Mouse (Mus musculus) heart, embryonic 14.5 days (tissue): ENCODE results near the gene Eps15l1. TPM values are rescaled to one million over a fixed set of nuclear protein-coding genes. Genes with fewer than 3 reads are reported as not detected.
A peak's percentile ranks its signal among the peaks of the same experiment; 100 is the strongest.

ENCODE experiments used
- ATAC-seq: fragments of 200-750 bp; cut with Nextera tagmentation; 2 replicates; pipeline ENCODE4 v1.8.0; 2017; ENCODE audit warnings: low read depth, moderate TSS enrichment; ENCODE audit not compliant: insufficient number of reproducible peaks, insufficient read depth, low FRiP score
- H3K27ac ChIP-seq, 2 experiments: fragments of 200-500 bp in 1 of 2; fragments of 300-500 bp in 1 of 2; sonication (generic) in 1 of 2; replicated peaks in 1 of 2; 2 replicates each; pipeline ENCODE4 v1.5.1; 2012 to 2014; ENCODE audit warnings: low read depth in 2 of 2, low read length in 2 of 2, control low read depth in 1 of 2, mild to moderate bottlenecking in 1 of 2, mixed read lengths in 1 of 2; ENCODE audit not compliant: control insufficient read depth in 1 of 2, insufficient read depth in 1 of 2
- H3K27me3 ChIP-seq: fragments of 300-500 bp; sonication (generic); 2 replicates; pipeline ENCODE4 v1.6.1; 2014; ENCODE audit warnings: mild to moderate bottlenecking, low read length, control low read depth; ENCODE audit not compliant: control insufficient read depth, insufficient read depth
- H3K36me3 ChIP-seq: fragments of 300-500 bp; sonication (generic); 2 replicates; pipeline ENCODE4 v1.6.1; 2014; ENCODE audit warnings: mild to moderate bottlenecking, control low read depth, low read length, mixed read lengths; ENCODE audit not compliant: control insufficient read depth, insufficient read depth
- H3K4me1 ChIP-seq, 2 experiments: fragments of 200-500 bp in 1 of 2; fragments of 300-500 bp in 1 of 2; sonication (generic) in 1 of 2; 2 replicates each; pipeline ENCODE4 v1.6.1; 2012 to 2014; ENCODE audit warnings: low read length in 2 of 2, control low read depth in 1 of 2, mixed read lengths in 1 of 2; ENCODE audit not compliant: control insufficient read depth in 2 of 2, insufficient read depth in 2 of 2
- H3K4me2 ChIP-seq: fragments of 300-500 bp; sonication (generic); 2 replicates; pipeline ENCODE4 v1.6.1; 2014; ENCODE audit warnings: mild to moderate bottlenecking, low read length
- H3K4me3 ChIP-seq, 2 experiments: fragments of 200-500 bp in 1 of 2; fragments of 300-500 bp in 1 of 2; sonication (generic) in 1 of 2; 2 replicates each; pipeline ENCODE4 v1.5.1; 2012 to 2014; ENCODE audit warnings: low read length in 2 of 2, mild to moderate bottlenecking in 2 of 2, control low read depth in 1 of 2, low read depth in 1 of 2, moderate library complexity in 1 of 2; ENCODE audit not compliant: control insufficient read depth in 1 of 2, insufficient read depth in 1 of 2
- H3K9ac ChIP-seq: fragments of 300-500 bp; sonication (generic); 2 replicates; pipeline ENCODE4 v1.6.1; 2014; ENCODE audit warnings: mild to moderate bottlenecking, low read length
- H3K9me3 ChIP-seq: fragments of 300-500 bp; sonication (generic); 2 replicates; pipeline ENCODE4 v1.6.1; 2016; ENCODE audit warnings: low read length, control low read depth; ENCODE audit not compliant: control insufficient read depth
- WGBS: fragments of 180-500 bp; shearing (Covaris S2); extraction: QIAGEN DNeasy Blood & Tissue Kit; methylation state at CpG from one replicate; pipeline ENCODE4 v1.1.7; 2014; 5-methylcytosine and 5-hydroxymethylcytosine counted together
- polyA plus RNA-seq: library from polyadenylated mRNA; unstranded; fragments of >200 nt; fragmentation: Nextera tagmentation; extraction: Ambion mirVana; gene quantifications from 2 replicates; pipeline ENCODE4 v1.2.1, GENCODE M21; 2014

Gene Eps15l1
- polyA plus RNA-seq, 1 experiment from 2014 or later = 39.4 TPM

- no peak overlapping the region for H3K4me2 ChIP-seq
- WGBS = 89% methylated on average over 5 of the region's 5 CpGs
- ATAC-seq = no peak
- H3K27me3 ChIP-seq = no peaks in the 10 kb centered on the region
- no peaks in the 10 kb centered on the region for H3K4me1 ChIP-seq
- peaks cover 89% of the 10 kb centered on the region for H3K36me3 ChIP-seq
- no peak overlapping the region for H3K4me3 ChIP-seq
- H3K27ac ChIP-seq = no peak overlapping the region
- no peaks in the 10 kb centered on the region for H3K9me3 ChIP-seq
- no peak overlapping the region for H3K9ac ChIP-seq
Measured at GRCm38 (mm10) chr8:72342556-72343300, 78.5 kb downstream of the Eps15l1 start.

- no peak overlapping the region for H3K9ac ChIP-seq
- H3K36me3 ChIP-seq = peaks cover 63% of the 10 kb centered on the region
- no peaks in the 10 kb centered on the region for H3K27me3 ChIP-seq
- H3K9me3 ChIP-seq = no peaks in the 10 kb centered on the region
- no peak overlapping the region for H3K27ac ChIP-seq
- no peak overlapping the region for H3K4me2 ChIP-seq
- no peaks in the 10 kb centered on the region for H3K4me1 ChIP-seq
- no peak overlapping the region for H3K4me3 ChIP-seq
- ATAC-seq = no peak
Measured at GRCm38 (mm10) chr8:72337034-72337433, 84.2 kb downstream of the Eps15l1 start.

GRCm38 (mm10) chr8:72336273-72336672 is 85.0 kb downstream of the Eps15l1 start:
- ATAC-seq = no peak
- WGBS = 74% methylated on average over 2 of the region's 2 CpGs
- Histone ChIP-seq H3K4me2 (no peak overlapping the region), H3K4me3 (no peak overlapping the region), H3K27me3 (no peaks in the 10 kb centered on the region), H3K27ac (no peak overlapping the region), H3K4me1 (peaks cover 3% of the 10 kb centered on the region in 2 experiments; a peak in 3 of 4 replicates), H3K9ac (no peak overlapping the region), H3K9me3 (no peaks in the 10 kb centered on the region), H3K36me3 (peaks cover 56% of the 10 kb centered on the region)

- Histone ChIP-seq H3K9me3 (no peaks in the 10 kb centered on the region), H3K36me3 (peaks cover 35% of the 10 kb centered on the region), H3K4me2 (no peak overlapping the region), H3K27me3 (no peaks in the 10 kb centered on the region), H3K4me1 (peaks cover 3% of the 10 kb centered on the region in 2 experiments; a peak in 3 of 4 replicates), H3K27ac (no peak overlapping the region), H3K4me3 (no peak overlapping the region), H3K9ac (no peak overlapping the region)
- 70% methylated on average over 4 of the region's 4 CpGs for WGBS
- ATAC-seq = no peak
Measured at GRCm38 (mm10) chr8:72334144-72334641, 87.1 kb downstream of the Eps15l1 start.

- H3K4me1 ChIP-seq = peaks cover 3% of the 10 kb centered on the region in 2 experiments; a peak in 3 of 4 replicates
- no peak for ATAC-seq
- H3K9me3 ChIP-seq = no peaks in the 10 kb centered on the region
- H3K27ac ChIP-seq = no peak overlapping the region
- WGBS = 49% methylated on average over 3 of the region's 3 CpGs
- peaks cover 29% of the 10 kb centered on the region for H3K36me3 ChIP-seq
- no peak overlapping the region for H3K4me3 ChIP-seq
- no peak overlapping the region for H3K4me2 ChIP-seq
- no peaks in the 10 kb centered on the region for H3K27me3 ChIP-seq
- no peak overlapping the region for H3K9ac ChIP-seq
Measured at GRCm38 (mm10) chr8:72333429-72334143, 87.7 kb downstream of the Eps15l1 start.

GRCm38 (mm10) chr8:72331631-72332030 is 89.6 kb downstream of the Eps15l1 start:
- 64% methylated on average over 4 of the region's 4 CpGs for WGBS
- Histone ChIP-seq H3K9ac (no peak overlapping the region), H3K36me3 (peaks cover 16% of the 10 kb centered on the region; the same call in 1 of the 2 replicates), H3K27ac (peak overlapping the region in 1 of 2 experiments; percentile 11; a peak in 1 of 4 replicates), H3K27me3 (no peaks in the 10 kb centered on the region), H3K4me3 (no peak overlapping the region), H3K4me1 (peaks cover 3% of the 10 kb centered on the region in 2 experiments; a peak in 3 of 4 replicates), H3K4me2 (no peak overlapping the region), H3K9me3 (no peaks in the 10 kb centered on the region)
- no peak for ATAC-seq

- peak overlapping the region in 1 of 2 experiments; percentile 11; a peak in 1 of 4 replicates for H3K27ac ChIP-seq
- no peak for ATAC-seq
Measured at GRCm38 (mm10) chr8:72330806-72331516, 90.3 kb downstream of the Eps15l1 start.

More at GRCm38 (mm10) chr8:72330806-72331516, 90.3 kb downstream of the Eps15l1 start:
- Histone ChIP-seq H3K4me2 (no peak overlapping the region), H3K9me3 (no peaks in the 10 kb centered on the region), H3K4me1 (peaks cover 3% of the 10 kb centered on the region in 2 experiments), H3K27me3 (no peaks in the 10 kb centered on the region), H3K36me3 (peaks cover 11% of the 10 kb centered on the region; the same call in 1 of the 2 replicates), H3K4me3 (no peak overlapping the region), H3K9ac (no peak overlapping the region)
- WGBS = 75% methylated on average over 6 of the region's 6 CpGs
